Mouse (Mus musculus) small intestine, adult 2 months (tissue): ENCODE measurements around the gene Dynlt1c.
"Not testable (repeated sequence)": the region's sequence is repeated elsewhere in the genome, so short reads cannot be mapped to it uniquely, and the experiment has no call there.

ENCODE experiments used
- CTCF ChIP-seq: fragments of 200-500 bp; IDR thresholded peaks from 2 replicates; pipeline ENCODE4 v1.5.1; 2012; ENCODE audit warnings: low read depth, mild to moderate bottlenecking, control low read depth, inconsistent platforms, low read length, moderate library complexity, mixed read lengths; ENCODE audit not compliant: insufficient replicate concordance, insufficient read length; ENCODE audit errors: extremely low read depth
- POLR2A ChIP-seq: fragments of 200-500 bp; IDR thresholded peaks from 2 replicates; pipeline ENCODE4 v1.6.1; 2012; ENCODE audit warnings: low read depth, mild to moderate bottlenecking, control low read depth, inconsistent platforms, low read length, moderate library complexity

- TF ChIP-seq CTCF, POLR2A: not testable (repeated sequence)
These were observed 47.7 kb upstream of the Dynlt1c start for GRCm38 (mm10) chr17:6553798-6554197.
